Mouse (Mus musculus): ENCODE measurements around the gene Ccdc181. TPM values are rescaled to one million over a fixed set of nuclear protein-coding genes. Genes with fewer than 3 reads are reported as not detected.

The Ccdc181 gene
- total and polyA plus RNA-seq, 2 experiments, result 0.91 to 3.9 TPM

GRCm38 (mm10) chr1:164324878-164325277 is 49.5 kb downstream of the Ccdc181 start:
- peak; percentile 82 for DNase-seq (ENCODE audit: extremely low read depth, low read depth, low spot score)
- H3K27ac ChIP-seq (replicated peaks; ENCODE audit: insufficient read depth, low read depth, low read length), result peak overlapping the region; percentile 44
- 17% methylated on average over 2 of the region's 2 CpGs for WGBS

GRCm38 (mm10) chr1:164326600-164327155 is 51.3 kb downstream of the Ccdc181 start:
- Histone ChIP-seq H3K36me3 (ENCODE audit: control insufficient read depth, insufficient read depth, low read length) (no peaks in the 10 kb centered on the region), H3K79me2 (ENCODE audit: control insufficient read depth, insufficient read depth, low read length) (no peaks in the 10 kb centered on the region)

More at GRCm38 (mm10) chr1:164324878-164325277, 49.5 kb downstream of the Ccdc181 start:
- Histone ChIP-seq H3K79me2 (ENCODE audit: control insufficient read depth, insufficient read depth, low read length) (no peaks in the 10 kb centered on the region), H3K9ac (ENCODE audit: low read depth, low read length) (no peak overlapping the region), H3K36me3 (ENCODE audit: control insufficient read depth, insufficient read depth, low read length) (no peaks in the 10 kb centered on the region), H3K4me1 (ENCODE audit: control insufficient read depth, insufficient read depth, low read length) (peaks cover 13% of the 10 kb centered on the region; the same call in 1 of the 2 replicates), H3K27me3 (ENCODE audit: control insufficient read depth, insufficient read depth, low read length) (no peaks in the 10 kb centered on the region), H3K4me3 (ENCODE audit: insufficient read depth, low read depth, low read length) (no peak overlapping the region)
- TF ChIP-seq CTCF (IDR thresholded peaks at IDR 0.05; ENCODE audit: low read depth, low read length) (no peak), POLR2A (IDR thresholded peaks at IDR 0.05; ENCODE audit: extremely low read depth, insufficient read depth, low read length) (no peak)

GRCm38 (mm10) chr1:164327764-164328163 is 52.4 kb downstream of the Ccdc181 start:
- H3K27me3 ChIP-seq (ENCODE audit: control insufficient read depth, insufficient read depth, low read length), result no peaks in the 10 kb centered on the region
- H3K79me2 ChIP-seq (ENCODE audit: control insufficient read depth, insufficient read depth, low read length), result no peaks in the 10 kb centered on the region
- no peak for TF ChIP-seq CTCF (IDR thresholded peaks at IDR 0.05; ENCODE audit: low read depth, low read length)
- TF ChIP-seq POLR2A (IDR thresholded peaks at IDR 0.05; ENCODE audit: extremely low read depth, insufficient read depth, low read length), result no peak
- H3K4me1 ChIP-seq (ENCODE audit: control insufficient read depth, insufficient read depth, low read length), result peaks cover 10% of the 10 kb centered on the region; the same call in 1 of the 2 replicates
- 78% methylated on average over 7 of the region's 7 CpGs for WGBS
- no peak overlapping the region for H3K4me3 ChIP-seq (ENCODE audit: insufficient read depth, low read depth, low read length)
- DNase-seq (ENCODE audit: extremely low read depth, low read depth, low spot score), result no peak
- no peak overlapping the region for H3K9ac ChIP-seq (ENCODE audit: low read depth, low read length)
- no peaks in the 10 kb centered on the region for H3K36me3 ChIP-seq (ENCODE audit: control insufficient read depth, insufficient read depth, low read length)
- H3K27ac ChIP-seq (replicated peaks; ENCODE audit: insufficient read depth, low read depth, low read length), result no peak overlapping the region

More at GRCm38 (mm10) chr1:164326600-164327155, 51.3 kb downstream of the Ccdc181 start:
- Histone ChIP-seq H3K27ac (replicated peaks; ENCODE audit: insufficient read depth, low read depth, low read length) (no peak overlapping the region), H3K4me1 (ENCODE audit: control insufficient read depth, insufficient read depth, low read length) (peaks cover 13% of the 10 kb centered on the region; the same call in 1 of the 2 replicates), H3K4me3 (ENCODE audit: insufficient read depth, low read depth, low read length) (no peak overlapping the region), H3K9ac (ENCODE audit: low read depth, low read length) (no peak overlapping the region), H3K27me3 (ENCODE audit: control insufficient read depth, insufficient read depth, low read length) (no peaks in the 10 kb centered on the region)
- DNase-seq (ENCODE audit: extremely low read depth, low read depth, low spot score), result no peak
- whole genome bisulfite sequencing, result 91% methylated on average over 6 of the region's 6 CpGs
- TF ChIP-seq CTCF (IDR thresholded peaks at IDR 0.05; ENCODE audit: low read depth, low read length), result no peak
- TF ChIP-seq POLR2A (IDR thresholded peaks at IDR 0.05; ENCODE audit: extremely low read depth, insufficient read depth, low read length), result no peak

GRCm38 (mm10) chr1:164332559-164332958 is 57.2 kb downstream of the Ccdc181 start:
- WGBS, result 93% methylated on average over 11 of the region's 11 CpGs
- H3K27ac ChIP-seq (replicated peaks; ENCODE audit: insufficient read depth, low read depth, low read length), result no peak overlapping the region
- H3K4me3 ChIP-seq (ENCODE audit: insufficient read depth, low read depth, low read length), result no peak overlapping the region
- no peaks in the 10 kb centered on the region for H3K27me3 ChIP-seq (ENCODE audit: control insufficient read depth, insufficient read depth, low read length)
- H3K79me2 ChIP-seq (ENCODE audit: control insufficient read depth, insufficient read depth, low read length), result no peaks in the 10 kb centered on the region
- DNase-seq (ENCODE audit: extremely low read depth, low read depth, low spot score), result no peak
- TF ChIP-seq POLR2A (IDR thresholded peaks at IDR 0.05; ENCODE audit: extremely low read depth, insufficient read depth, low read length) (no peak), CTCF (IDR thresholded peaks at IDR 0.05; ENCODE audit: low read depth, low read length) (no peak)
- peaks cover 3% of the 10 kb centered on the region; the same call in 1 of the 2 replicates for H3K4me1 ChIP-seq (ENCODE audit: control insufficient read depth, insufficient read depth, low read length)
- no peak overlapping the region for H3K9ac ChIP-seq (ENCODE audit: low read depth, low read length)
- no peaks in the 10 kb centered on the region; the same call in 1 of the 2 replicates for H3K36me3 ChIP-seq (ENCODE audit: control insufficient read depth, insufficient read depth, low read length)

GRCm38 (mm10) chr1:164335435-164335834 is 60.0 kb downstream of the Ccdc181 start:
- H3K79me2 ChIP-seq (ENCODE audit: control insufficient read depth, insufficient read depth, low read length), result no peaks in the 10 kb centered on the region
- 55% methylated on average over 3 of the region's 3 CpGs for WGBS
- H3K27me3 ChIP-seq (ENCODE audit: control insufficient read depth, insufficient read depth, low read length), result no peaks in the 10 kb centered on the region
- H3K36me3 ChIP-seq (ENCODE audit: control insufficient read depth, insufficient read depth, low read length), result no peaks in the 10 kb centered on the region; the same call in 1 of the 2 replicates
- peak; percentile 59 for DNase-seq (ENCODE audit: extremely low read depth, low read depth, low spot score)
- no peak for TF ChIP-seq CTCF (IDR thresholded peaks at IDR 0.05; ENCODE audit: low read depth, low read length)
- TF ChIP-seq POLR2A (IDR thresholded peaks at IDR 0.05; ENCODE audit: extremely low read depth, insufficient read depth, low read length), result no peak
- no peak overlapping the region for H3K4me3 ChIP-seq (ENCODE audit: insufficient read depth, low read depth, low read length)
- H3K9ac ChIP-seq (ENCODE audit: low read depth, low read length), result no peak overlapping the region
- H3K4me1 ChIP-seq (ENCODE audit: control insufficient read depth, insufficient read depth, low read length), result peaks cover 3% of the 10 kb centered on the region; the same call in 1 of the 2 replicates
- H3K27ac ChIP-seq (replicated peaks; ENCODE audit: insufficient read depth, low read depth, low read length), result no peak overlapping the region

- no peak overlapping the region for H3K4me3 ChIP-seq (ENCODE audit: insufficient read depth, low read depth, low read length)
- peaks cover 3% of the 10 kb centered on the region; the same call in 1 of the 2 replicates for H3K4me1 ChIP-seq (ENCODE audit: control insufficient read depth, insufficient read depth, low read length)
- no peaks in the 10 kb centered on the region; the same call in 1 of the 2 replicates for H3K36me3 ChIP-seq (ENCODE audit: control insufficient read depth, insufficient read depth, low read length)
- no peaks in the 10 kb centered on the region for H3K79me2 ChIP-seq (ENCODE audit: control insufficient read depth, insufficient read depth, low read length)
- H3K27ac ChIP-seq (replicated peaks; ENCODE audit: insufficient read depth, low read depth, low read length), result no peak overlapping the region
- peak; percentile 69 for DNase-seq (ENCODE audit: extremely low read depth, low read depth, low spot score)
- H3K27me3 ChIP-seq (ENCODE audit: control insufficient read depth, insufficient read depth, low read length), result no peaks in the 10 kb centered on the region
- no peak for TF ChIP-seq POLR2A (IDR thresholded peaks at IDR 0.05; ENCODE audit: extremely low read depth, insufficient read depth, low read length)
- TF ChIP-seq CTCF (IDR thresholded peaks at IDR 0.05; ENCODE audit: low read depth, low read length), result no peak
- 70% methylated on average over 4 of the region's 4 CpGs for WGBS
- no peak overlapping the region for H3K9ac ChIP-seq (ENCODE audit: low read depth, low read length)
Observed at GRCm38 (mm10) chr1:164335846-164336245, 60.5 kb downstream of the Ccdc181 start.

Other genes with a start within 250 kb of the Ccdc181 start
- 0.07 TPM in 1 of 2 replicates, not detected in the other for gene Sele, start 227.4 kb upstream of the Ccdc181 start, total RNA-seq (2014; rRNA removed)
- gene Sele, start 227.4 kb upstream of the Ccdc181 start, polyA plus RNA-seq (2012; rRNA removed), result 0.05 TPM in 1 of 2 replicates, not detected in the other
- gene Sell, start 213.6 kb upstream of the Ccdc181 start, total RNA-seq (2014; rRNA removed), result 1.0 and 1.1 TPM in 2 replicates
- 0.36 and 0.78 TPM in 2 replicates for gene Sell, start 213.6 kb upstream of the Ccdc181 start, polyA plus RNA-seq (2012; rRNA removed)
- 0.65 and 1.1 TPM in 2 replicates for gene Selp, start 160.3 kb upstream of the Ccdc181 start, total RNA-seq (2014; rRNA removed)
- gene Selp, start 160.3 kb upstream of the Ccdc181 start, polyA plus RNA-seq (2012; rRNA removed), result 0.40 and 1.1 TPM in 2 replicates
- 157 and 197 TPM in 2 replicates for gene F5, start 123.7 kb upstream of the Ccdc181 start, total RNA-seq (2014; rRNA removed)
- gene F5, start 123.7 kb upstream of the Ccdc181 start, polyA plus RNA-seq (2012; rRNA removed), result 77.7 and 79.8 TPM in 2 replicates
- gene Slc19a2, start 26.5 kb upstream of the Ccdc181 start, total RNA-seq (2014; rRNA removed), result 96.1 and 121 TPM in 2 replicates
- gene Slc19a2, start 26.5 kb upstream of the Ccdc181 start, polyA plus RNA-seq (2012; rRNA removed), result 84.5 and 86.9 TPM in 2 replicates
- 12.8 and 17.1 TPM in 2 replicates for gene Nme7, start 28.5 kb downstream of the Ccdc181 start, total RNA-seq (2014; rRNA removed)
- gene Nme7, start 28.5 kb downstream of the Ccdc181 start, polyA plus RNA-seq (2012; rRNA removed), result 2.4 and 3.4 TPM in 2 replicates
- gene Blzf1, start 31.9 kb downstream of the Ccdc181 start, total RNA-seq (2014; rRNA removed), result 6.8 and 7.6 TPM in 2 replicates
- 1.9 and 2.0 TPM in 2 replicates for gene Blzf1, start 31.9 kb downstream of the Ccdc181 start, polyA plus RNA-seq (2012; rRNA removed)
- gene Atp1b1, start 182.8 kb downstream of the Ccdc181 start, total RNA-seq (2014; rRNA removed), result 30.5 and 39.1 TPM in 2 replicates
- 22.4 and 26.0 TPM in 2 replicates for gene Atp1b1, start 182.8 kb downstream of the Ccdc181 start, polyA plus RNA-seq (2012; rRNA removed)